Mouse (Mus musculus): Measurements from ENCODE around the gene Tmcc3.

DNA sequence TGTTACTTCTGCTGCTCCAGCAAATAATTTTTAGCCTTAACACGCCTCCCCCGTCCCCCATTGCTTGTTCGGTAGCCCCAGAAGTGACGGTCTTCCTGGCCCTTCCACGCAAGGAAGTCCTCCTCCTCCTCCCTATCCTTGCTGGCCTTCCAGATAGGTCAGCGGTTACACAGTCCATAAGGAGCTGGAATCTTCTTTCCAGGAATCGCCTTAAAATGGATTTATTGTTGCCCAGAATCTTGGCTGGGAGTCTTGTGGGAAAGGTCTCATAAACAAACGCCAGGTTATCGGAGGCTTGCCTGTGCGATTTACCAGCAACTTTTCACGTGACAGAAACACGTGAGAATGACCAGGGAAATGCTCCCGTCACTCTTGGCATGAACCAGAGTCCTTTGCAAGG, 167.9 kb downstream of the Tmcc3 start:
- TF ChIP-seq CTCF (IDR thresholded peaks at IDR 0.05; ENCODE audit: low read depth): no peak
- TF ChIP-seq EP300 (IDR thresholded peaks at IDR 0.05; ENCODE audit: low read depth): peak; percentile 79

Data from heart, postnatal 0 days (tissue).